Mouse (Mus musculus) embryo, embryonic 9.5 days (tissue): ENCODE data around the gene Hoxd8.

ENCODE experiments used
- DNase-seq: peaks from one replicate; pipeline ENCODE4 v3.0.0-alpha.2; 2017; ENCODE audit errors: extremely low spot score

Gene Hoxd8

DNA sequence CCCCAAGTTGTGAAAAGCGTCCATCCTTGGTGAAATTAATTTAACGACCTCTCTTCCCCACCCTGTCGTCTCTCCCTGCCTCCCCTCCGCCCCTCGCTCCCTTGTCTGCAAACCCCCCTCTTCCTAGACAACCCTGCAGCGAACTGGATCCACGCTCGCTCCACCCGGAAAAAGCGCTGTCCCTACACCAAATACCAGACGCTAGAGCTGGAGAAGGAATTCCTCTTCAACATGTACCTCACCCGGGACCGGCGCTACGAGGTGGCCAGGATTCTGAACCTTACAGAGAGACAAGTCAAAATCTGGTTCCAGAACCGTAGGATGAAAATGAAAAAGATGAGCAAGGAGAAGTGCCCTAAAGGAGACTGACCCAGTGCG, 5.4 kb upstream of the Hoxd8 start:
- no peak for DNase-seq

DNA sequence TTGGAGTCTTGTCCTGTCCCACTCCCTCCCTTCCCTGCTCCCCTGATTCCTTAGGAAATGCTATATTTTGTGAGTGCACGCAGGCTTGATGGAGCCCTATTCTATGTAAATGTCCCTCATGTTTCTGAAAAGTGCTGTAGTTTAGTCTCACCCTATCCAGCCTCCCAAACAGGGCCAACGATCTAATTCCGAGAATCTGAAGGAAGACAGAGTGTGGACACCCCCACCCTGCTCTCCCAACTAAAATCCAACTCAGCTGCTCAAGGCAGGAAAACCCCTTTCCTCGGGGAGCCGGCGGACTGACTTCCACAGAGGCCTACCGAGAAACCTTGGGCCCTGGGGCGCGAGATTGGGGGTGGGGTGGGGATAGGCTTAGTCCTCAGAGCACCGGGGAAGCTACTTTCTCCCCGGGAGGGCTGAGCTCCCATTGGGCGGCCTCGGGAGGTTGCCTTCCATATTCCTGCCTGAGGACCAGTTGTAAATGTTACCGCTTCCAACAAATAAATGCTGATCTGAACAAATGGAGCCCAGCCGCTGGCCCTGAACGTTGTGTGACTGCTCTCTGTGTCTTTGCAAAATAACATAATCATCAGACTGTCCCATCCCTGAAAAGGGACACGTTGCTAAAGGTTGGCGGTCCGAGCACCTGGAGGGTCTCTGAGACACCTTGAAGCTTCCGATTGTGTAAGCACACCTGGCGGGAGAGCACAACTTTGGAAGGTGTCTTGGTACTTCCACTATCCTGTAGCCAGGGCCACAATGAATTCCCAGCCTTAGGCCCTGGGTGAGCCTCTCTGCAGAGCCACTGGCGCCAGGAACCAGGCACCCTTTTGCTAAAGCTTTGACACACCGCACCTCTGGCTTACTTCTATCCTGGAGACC, 4.5 kb upstream of the Hoxd8 start:
- DNase-seq, result no peak

DNA sequence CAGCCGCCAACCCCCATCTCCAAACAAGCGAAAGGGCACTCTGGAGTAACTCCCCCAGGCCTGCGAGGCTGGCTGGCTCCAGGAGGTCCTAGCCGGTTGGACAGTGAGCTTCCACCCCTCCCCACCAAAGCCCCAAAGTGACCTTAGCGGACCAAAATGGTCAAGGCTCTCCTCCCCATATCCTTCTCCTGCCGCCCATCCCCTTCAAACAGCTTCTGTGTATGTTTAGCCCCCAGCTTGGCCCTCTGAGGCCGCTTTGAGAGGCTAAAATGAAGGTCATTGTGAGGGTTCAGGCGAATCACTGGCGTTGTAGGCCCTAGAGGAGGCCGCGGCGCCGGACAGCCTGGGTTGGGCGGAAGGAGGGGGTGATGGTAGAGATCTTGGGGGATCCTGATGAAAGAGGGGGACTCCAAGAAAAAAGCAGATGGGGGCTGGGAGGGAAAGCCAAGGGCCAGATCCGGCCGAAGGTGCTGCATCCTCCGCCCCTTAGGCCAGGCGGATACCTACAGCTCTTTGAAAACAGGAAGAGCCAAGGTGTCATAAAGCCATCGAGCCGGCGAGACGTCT, 3.8 kb upstream of the Hoxd8 start:
- DNase-seq, result peak; percentile 61

DNA sequence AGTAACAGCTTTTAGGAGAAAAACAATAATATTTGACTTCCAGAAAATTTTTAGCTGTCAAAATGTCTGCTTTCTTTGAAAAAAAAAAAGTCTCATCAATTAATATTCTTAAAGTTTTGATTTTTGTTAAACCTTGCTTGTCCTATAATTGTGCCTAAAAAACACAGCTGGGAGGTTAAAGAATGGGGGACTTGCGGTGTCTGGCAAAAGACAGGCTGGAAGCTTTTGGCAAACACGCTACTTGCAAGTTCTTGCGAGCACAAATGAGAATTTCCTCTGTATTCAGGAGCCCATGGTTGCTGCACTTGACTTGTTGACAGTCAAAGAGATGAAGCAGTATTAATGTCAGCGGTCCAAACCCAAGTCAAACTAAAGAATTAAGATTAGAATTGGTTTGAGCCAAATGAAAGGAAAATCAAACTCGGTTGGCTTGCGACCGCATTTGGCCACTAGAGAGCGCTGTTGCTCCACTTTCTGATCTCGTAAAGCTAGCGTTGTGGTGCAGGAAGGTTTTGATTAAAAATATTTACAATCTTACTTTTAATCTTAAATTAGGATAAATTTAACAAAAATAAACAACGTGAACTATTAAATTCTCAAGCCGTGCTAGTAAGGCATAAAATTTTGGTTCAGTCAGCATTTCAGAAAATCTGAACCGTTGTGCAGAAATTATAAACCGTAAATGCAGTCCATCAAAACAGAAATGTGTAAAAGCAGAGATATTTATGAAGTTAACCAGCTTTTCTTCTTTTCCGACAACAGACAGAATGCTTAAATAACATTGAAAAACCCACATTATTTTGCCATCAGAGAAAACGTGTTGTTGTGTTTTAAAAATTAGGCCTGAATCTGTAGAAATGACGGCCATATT, 2.2 kb upstream of the Hoxd8 start:
- DNase-seq, result peak; percentile 82

DNA sequence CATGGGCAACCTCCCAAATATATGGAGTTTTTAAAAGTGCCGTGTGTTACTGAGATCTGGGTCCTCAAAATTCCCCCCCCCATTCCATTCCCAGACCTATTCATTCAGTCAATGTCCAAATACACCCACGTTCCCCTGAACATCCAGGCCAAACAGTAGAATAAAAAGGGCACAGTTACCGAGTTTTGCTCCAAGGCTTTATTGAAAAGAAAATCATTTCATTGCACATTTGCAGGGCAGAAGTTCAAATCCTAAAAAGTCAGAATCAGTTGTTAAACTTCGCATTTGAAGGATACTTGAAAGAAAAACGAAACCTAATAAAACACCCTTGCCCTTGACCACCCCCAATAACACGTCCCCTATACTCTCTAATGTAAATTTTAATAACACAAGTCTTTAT, 1.6 kb upstream of the Hoxd8 start:
- no peak for DNase-seq

DNA sequence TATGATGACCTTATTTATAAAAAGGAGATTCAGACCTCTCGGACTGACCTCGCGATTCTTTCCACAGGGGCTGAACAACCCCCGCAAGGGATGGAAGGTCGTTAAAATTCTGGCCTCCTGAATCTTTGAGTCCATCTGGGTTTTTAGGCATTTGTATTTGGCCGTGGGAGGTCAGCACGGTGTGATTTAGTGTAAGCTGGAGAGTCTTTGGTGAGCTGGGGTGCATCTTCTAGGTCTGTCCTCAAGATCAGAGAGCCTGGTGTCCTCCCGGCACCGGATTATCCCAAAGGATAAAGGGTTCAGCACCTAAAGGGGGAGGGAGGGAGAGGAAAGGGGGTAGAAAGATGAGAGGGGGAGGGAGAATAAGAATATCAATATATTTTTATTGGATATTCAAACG, 1.1 kb upstream of the Hoxd8 start:
- no peak for DNase-seq

DNA sequence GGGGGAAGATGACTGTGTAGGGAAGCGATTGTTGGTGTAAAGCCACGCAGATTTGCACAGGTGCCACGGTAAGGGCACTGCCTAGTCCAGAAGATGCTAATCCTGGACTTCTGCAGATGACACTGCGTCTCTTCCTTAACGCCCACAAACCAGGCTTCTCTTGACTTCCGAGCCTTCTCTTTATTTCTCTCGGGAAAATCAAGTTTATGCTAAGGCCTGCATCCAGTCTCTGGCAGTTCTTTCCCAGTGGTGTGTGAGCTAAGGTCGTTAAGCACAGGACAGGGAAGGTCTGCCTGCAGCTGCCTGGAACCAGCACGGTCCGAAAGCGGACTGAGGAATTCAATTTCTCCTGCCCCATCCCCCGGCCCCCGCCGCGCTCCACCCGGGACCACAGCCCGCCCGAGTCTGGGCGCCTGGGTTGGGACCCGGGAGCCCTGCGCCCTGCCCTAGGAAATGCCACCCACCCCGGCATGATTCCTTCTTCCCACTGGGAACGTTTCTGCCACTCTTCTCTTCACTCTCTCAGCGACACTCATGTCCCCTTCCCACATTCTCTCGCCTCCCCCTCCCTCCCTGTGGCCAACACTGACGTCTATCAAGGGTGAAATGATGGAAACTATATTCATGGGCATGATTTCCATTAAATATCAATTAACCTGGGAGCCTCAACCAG, 559 bp upstream of the Hoxd8 start:
- no peak for DNase-seq

DNA sequence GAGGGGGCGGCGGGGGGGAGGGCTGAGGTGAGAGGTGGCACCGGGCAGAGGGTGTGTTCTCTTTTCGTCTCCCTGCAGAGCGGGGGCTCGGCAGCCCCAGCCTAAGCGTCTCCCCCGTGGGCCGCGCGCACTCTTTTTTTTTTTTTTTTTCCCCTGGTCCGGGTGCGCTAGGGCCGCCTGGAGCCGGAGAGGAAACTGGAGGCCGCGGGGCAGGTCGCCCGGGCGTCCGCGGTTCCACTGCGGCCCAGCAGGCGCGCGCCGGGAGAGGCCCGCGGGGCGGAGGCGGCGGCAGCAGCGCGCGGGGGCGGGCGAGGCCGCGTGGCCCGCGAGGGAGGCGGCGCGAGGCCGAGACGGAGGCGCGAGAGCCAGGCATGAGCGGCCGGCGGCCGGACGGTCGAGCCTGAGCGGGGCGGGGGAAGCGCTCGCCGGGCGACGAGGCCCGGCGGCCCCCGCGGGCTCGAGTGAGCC, 618 bp downstream of the Hoxd8 start:
- no peak for DNase-seq

DNA sequence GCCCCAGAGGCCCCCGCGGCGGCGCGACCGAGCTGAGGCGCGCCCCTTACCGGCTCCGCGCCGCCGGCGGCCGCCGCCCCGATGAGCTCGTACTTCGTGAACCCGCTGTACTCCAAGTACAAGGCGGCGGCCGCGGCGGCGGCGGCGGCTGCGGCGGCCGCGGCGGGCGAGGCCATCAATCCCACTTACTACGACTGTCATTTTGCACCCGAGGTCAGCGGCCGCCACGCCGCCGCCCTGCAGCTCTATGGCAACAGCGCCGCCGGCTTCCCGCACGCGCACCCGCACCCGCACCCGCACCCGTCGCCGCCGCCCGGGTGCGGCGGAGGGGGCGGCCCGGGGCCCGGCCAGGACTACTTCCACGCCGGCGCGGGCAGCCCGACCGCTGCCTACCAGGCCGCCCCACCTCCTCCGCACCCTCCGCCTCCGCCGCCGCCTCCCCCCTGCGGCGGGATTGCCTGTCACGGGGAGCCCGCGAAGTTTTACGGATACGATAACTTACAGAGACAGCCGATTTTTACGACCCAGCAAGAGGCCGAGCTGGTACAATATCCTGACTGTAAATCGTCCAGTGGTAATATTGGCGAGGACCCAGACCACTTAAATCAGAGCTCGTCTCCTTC, 1.2 kb downstream of the Hoxd8 start:
- no peak for DNase-seq

DNA sequence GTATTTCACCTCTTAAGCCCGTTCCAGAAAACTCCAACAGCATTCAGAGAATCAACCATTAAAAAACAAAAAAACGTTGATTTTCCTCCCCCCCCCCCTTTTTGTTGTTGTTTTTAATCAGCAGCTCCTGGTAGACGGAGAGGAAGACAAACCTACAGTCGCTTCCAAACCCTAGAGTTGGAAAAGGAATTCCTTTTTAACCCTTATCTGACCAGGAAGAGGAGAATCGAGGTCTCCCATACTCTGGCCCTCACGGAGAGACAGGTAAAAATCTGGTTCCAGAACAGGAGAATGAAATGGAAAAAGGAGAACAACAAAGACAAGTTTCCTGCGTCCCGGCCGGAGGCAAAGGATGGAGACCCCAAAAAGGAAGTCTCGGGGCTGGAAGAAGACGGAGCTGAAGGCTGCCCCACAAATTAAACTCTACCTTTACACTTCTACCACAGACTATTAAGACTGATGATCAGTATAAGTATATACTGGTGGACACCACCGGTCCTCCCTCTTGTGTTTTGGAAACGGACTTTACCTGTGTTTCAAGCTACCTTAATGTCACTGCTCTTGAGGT, 2.1 kb downstream of the Hoxd8 start:
- DNase-seq, result no peak

DNA sequence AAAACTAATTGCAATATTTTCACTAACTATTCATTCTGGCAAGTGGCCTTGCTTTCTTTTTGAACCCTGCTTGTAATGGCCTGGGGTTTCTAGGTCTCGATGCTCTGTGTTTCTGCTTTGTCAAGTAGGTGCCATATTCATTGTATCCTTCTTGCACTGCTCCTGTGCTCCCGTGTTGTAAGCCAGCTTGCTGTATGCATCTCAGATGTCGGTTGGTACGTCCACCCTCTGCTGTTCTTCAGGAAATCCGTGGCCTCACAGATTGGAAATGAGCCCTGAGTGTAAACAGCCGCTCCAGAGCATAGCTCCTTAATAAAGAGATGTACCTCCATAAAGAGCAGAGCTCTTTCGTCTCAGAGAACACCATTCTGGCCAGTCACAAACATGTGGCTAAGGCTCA, 3.2 kb downstream of the Hoxd8 start:
- DNase-seq, result no peak

DNA sequence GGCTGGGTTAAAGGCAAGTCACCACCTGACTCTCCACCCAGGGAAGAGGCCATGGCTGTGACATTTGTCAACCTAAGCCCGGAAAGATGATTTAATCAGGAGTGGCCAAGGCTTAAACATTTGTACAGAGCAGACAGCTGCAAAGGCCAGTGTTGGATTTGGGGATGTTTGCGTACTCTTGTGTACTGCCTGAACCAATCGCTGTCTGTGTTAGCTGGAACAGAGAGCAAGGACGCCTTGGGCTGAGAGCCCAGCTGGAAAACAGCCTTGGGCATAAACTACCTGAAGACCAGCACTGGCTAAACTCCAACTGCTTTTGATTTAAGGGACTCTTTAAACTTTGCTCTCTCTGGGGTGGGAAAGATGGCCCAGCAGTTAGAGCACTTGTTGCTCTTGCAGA, 4.3 kb downstream of the Hoxd8 start:
- no peak for DNase-seq

DNA sequence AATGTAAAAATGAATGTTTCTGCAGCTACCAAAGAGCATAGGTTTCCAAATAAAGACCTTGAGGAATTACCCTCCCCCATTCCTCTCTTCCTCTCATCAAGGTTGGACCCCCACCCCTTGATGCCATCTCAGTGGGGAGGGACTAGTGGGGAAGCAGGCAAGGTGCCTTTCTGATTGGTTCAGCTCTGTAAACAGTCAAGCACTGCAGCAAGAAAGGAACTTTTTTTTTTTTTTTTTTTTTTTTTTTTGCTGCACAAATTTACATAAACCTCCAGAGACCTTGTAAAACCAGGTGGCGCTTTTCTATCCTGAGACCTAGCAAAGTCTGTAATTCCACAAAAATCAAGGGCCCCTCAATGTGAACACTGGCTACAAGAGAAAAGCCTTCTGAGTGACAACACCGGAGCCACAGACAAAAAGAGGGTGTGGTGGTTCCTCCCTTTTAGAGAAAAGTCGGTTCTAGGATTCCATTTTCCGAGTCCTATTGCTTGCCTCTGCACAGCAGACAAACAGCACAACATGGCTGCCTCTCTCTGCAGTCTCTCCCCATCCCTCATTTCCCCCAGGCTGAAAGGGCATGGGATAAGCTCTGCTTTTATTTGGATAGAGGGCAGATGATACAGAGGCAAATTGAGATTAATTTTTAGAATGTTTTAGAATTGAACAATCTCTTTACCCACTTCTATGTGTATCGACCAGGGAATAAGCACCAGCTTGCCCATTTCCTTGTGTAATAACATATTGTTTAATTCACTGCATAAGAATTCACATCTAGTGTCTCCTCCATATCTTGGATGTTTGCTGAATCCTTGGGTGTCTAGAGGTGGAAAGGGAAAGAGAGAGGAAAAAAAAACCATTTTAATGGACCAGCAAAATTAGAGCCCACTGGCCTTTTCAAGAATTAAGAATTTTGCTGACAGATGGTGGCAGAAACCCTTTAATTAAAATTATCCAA, 5.3 kb downstream of the Hoxd8 start:
- DNase-seq, result no peak

DNA sequence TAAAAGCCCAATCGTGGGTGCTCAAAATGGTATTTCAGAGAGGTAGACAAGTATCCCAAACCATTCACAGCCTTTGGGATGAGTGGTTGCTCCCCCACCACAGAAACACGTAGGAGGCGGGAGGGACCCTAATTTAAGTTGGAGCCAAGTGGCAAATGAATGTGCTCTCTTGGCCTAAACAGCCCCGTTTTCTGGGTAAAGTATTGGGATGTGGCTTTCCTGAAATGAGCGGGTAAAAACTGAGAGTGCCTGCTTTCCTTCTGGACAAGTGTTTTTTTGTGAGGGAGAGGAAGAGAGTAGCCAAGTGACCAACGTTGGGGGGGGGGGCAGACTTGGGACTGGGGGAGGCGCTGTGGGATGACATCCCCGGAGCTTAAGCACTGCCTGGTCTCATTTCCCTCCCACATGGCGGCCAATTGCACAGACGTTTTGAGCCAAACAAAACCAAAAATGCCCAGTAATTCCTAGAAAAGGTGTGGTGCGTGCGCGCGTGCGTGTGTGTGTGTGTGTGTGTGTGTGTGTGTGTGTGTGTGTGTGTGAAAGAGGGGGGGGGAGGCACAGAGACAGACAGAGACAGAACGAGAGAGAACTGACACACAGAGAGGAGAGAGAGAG, 6.6 kb downstream of the Hoxd8 start:
- DNase-seq, result no peak

DNA sequence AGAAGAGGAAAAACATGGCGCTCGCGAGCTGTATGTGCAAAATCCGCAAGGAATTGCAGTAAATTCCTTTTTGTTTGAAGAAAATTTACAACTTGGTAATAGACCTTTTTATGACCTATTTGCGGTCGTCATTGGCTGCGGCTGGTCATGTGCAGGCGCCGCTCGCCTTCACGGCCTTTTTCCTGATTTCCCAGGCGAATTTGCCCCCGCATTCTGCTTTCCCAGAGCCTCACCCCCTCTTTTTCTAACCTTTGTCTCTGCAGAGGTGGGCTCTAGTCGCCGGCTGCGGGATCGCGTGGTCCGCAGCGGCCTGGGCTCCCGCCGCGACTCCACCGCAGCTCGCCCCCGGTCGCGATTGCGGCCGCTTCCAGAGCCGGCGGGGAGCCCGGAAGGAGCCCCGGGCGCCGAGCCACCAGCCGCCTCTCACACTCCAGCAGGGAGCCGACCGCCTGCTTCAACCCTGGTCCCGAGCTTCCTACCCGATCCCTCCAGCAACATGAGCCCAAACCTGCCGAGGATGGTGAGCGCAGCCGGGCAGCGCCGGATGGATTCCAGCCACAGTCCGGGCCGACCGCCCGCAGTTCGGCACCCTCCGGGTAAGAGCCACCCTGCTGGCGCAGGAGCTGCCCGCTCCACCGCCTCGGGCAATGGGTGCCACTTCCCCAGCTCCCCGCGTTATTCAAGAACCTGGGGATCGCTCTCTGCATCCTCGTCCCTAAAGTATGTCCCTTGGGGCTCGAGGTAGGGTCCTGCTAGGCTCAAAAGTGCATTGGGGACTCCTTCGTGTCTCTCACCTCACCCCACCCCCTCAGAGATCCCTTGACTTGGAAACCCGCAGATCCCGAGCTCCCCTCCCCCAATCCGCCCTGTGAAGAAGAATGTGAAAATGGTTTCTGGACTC, 7.6 kb downstream of the Hoxd8 start, which contains the start of the genes Hoxd3 and Hoxd4:
TSS of gene Hoxd3 (plus strand) at position 207 of the 901 bp plus-strand sequence.
TSS of gene Hoxd4 (plus strand) at position 209 of the 901 bp plus-strand sequence.
- DNase-seq, result no peak

DNA sequence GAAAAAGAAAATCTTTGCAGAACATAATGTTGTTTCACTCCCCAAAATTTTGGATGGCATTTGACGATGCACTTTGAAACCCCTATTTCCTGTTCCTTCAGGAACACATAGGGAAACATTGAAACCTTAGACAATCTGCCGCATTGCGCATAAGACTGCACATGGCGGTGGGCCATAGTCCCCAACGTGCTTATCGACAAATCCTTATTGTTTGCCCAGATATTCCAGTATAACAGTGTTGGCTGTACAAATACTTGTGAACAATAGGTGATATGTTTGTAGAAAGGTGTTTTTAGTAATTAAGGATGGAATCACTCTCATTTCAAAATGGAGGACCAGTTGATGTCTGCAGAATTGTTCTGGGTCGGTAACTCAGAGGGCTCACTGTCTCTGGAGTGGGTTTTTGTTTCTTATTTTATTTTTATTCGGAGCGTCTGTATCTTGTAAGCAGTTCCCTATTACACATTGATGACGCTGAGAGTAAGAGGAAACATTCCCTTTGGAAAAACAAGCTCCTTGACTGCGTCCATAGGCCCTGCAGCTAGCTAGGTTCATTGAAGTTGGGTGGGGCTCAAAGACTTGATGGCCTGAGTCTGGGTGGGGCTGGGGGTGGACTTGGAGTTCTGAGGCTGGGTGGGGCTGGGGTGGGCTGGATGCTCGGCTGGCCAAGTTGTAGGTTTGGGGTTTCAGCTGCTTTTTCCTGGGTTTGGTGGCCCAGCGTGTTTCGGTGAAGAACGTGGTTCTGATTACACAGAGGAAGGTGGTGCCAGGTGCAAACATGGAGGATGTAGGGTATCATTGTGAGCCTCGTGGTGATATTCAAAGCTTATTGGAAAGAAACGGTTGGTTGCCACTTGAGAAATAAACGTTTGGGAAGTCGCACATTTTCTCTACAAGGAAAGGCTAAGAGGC, 9.1 kb downstream of the Hoxd8 start:
- no peak for DNase-seq

DNA sequence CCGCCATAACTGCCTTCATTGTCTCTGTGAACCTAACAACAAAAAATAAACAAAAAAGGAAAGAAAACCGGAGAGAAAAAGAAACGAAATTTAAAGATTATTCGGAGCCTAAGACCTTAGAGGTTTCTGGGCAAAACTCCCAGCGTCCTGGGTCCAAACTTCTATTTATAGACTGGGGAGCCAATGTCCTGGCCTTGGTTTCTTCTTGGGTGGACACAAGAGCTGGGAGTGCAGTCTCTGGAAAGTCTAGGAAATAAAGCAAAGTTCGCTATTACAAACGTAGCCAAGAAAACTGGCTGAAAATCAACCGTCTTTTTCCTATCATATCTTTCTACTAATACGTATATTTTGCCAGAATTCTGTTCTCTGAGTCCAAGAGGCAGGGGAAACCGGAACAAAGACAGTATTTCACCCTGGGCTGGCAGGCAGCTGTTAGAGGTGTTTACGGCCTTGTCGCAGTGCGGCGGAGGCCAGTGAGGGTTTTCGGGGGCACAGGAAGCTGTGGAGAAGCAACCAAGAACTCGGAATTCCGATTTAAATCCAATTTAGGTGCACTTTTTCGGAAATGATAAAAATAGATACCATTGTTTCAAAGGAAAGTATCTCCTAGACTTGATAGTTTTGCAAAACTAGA, 9.9 kb downstream of the Hoxd8 start:
- no peak for DNase-seq
